Mouse (Mus musculus) MEL (cell line): ENCODE measurements around the gene Zrsr2. TPM values are rescaled to one million over a fixed set of nuclear protein-coding genes. Genes with fewer than 3 reads are reported as not detected.

ENCODE experiments used
- DNase-seq: peaks from one replicate; pipeline ENCODE4 v3.0.0; 2011; ENCODE audit warnings: low read depth, low spot score
- H3K27ac ChIP-seq: 2 replicates; pipeline ENCODE4 v1.5.1; 2012; ENCODE audit warnings: low read depth, mild to moderate bottlenecking, control low read depth, low read length, moderate library complexity; ENCODE audit not compliant: control insufficient read depth
- H3K27me3 ChIP-seq, 2 experiments: fragments of 150-350 bp in 1 of 2; sonication (generic) in 1 of 2; 2 replicates each; pipeline ENCODE4 v1.6.1; 2012; ENCODE audit warnings: low read length in 2 of 2, mild to moderate bottlenecking in 2 of 2, improper control_type of control experiment in 1 of 2, moderate library complexity in 1 of 2; ENCODE audit not compliant: insufficient read depth in 2 of 2, control insufficient read depth in 1 of 2
- H3K36me3 ChIP-seq, 2 experiments: 2 replicates each; pipeline ENCODE4 v1.6.1; 2012 to 2014; ENCODE audit warnings: low read length in 2 of 2, improper control_type of control experiment in 1 of 2, inconsistent platforms in 1 of 2, mild to moderate bottlenecking in 1 of 2; ENCODE audit not compliant: insufficient read depth in 2 of 2, control insufficient read depth in 1 of 2
- H3K4me1 ChIP-seq, 2 experiments: fragments of 150-350 bp in 1 of 2; sonication (generic) in 1 of 2; 2 replicates each; pipeline ENCODE4 v1.6.1; 2012; ENCODE audit warnings: low read length in 2 of 2, improper control_type of control experiment in 1 of 2, mild to moderate bottlenecking in 1 of 2; ENCODE audit not compliant: insufficient read depth in 2 of 2, control insufficient read depth in 1 of 2
- H3K4me3 ChIP-seq, 2 experiments: fragments of 150-350 bp in 1 of 2; sonication (generic) in 1 of 2; 2 replicates each; pipeline ENCODE4 v1.5.1; 2012; ENCODE audit warnings: low read depth in 2 of 2, low read length in 2 of 2, mild to moderate bottlenecking in 2 of 2, moderate library complexity in 2 of 2, control low read depth in 1 of 2, improper control_type of control experiment in 1 of 2; ENCODE audit not compliant: control insufficient read depth in 1 of 2, insufficient read depth in 1 of 2
- H3K79me2 ChIP-seq: 2 replicates; pipeline ENCODE4 v1.6.1; 2012; ENCODE audit warnings: mild to moderate bottlenecking, low read length, moderate library complexity; ENCODE audit not compliant: control insufficient read depth, poor library complexity, insufficient read depth
- H3K9ac ChIP-seq: 2 replicates; pipeline ENCODE4 v1.6.1; 2012; ENCODE audit warnings: low read depth, mild to moderate bottlenecking, control low read depth, low read length, moderate library complexity; ENCODE audit not compliant: control insufficient read depth, poor library complexity, severe bottlenecking
- H3K9me3 ChIP-seq: fragments of 150-350 bp; sonication (generic); replicated peaks from 2 replicates; pipeline ENCODE4 v1.6.1; 2012; ENCODE audit warnings: mild to moderate bottlenecking, low read length, improper control_type of control experiment, moderate library complexity; ENCODE audit not compliant: insufficient read depth
- BHLHE40 ChIP-seq: IDR thresholded peaks from 2 replicates; pipeline ENCODE4 v1.6.1; 2012; ENCODE audit warnings: low read depth, mild to moderate bottlenecking, inconsistent platforms, low read length, improper control_type of control experiment, borderline replicate concordance
- CHD1 ChIP-seq: IDR thresholded peaks from 2 replicates; pipeline ENCODE4 v1.6.1; 2012; ENCODE audit warnings: low read depth, mild to moderate bottlenecking, inconsistent platforms, low read length, improper control_type of control experiment
- CHD2 ChIP-seq: IDR thresholded peaks from 2 replicates; pipeline ENCODE4 v1.6.1; 2011; ENCODE audit warnings: low read length, improper control_type of control experiment
- CTCF ChIP-seq, 3 experiments: IDR thresholded peaks in 2 of 3; conservative IDR thresholded peaks in 1 of 3; 2 replicates each; pipeline ENCODE4 v1.5.1; 2011 to 2012; ENCODE audit warnings: low read length in 3 of 3, low read depth in 2 of 3, mild to moderate bottlenecking in 2 of 3, improper control_type of control experiment in 1 of 3, inconsistent platforms in 1 of 3, mixed read lengths in 1 of 3, moderate library complexity in 1 of 3; ENCODE audit not compliant: control insufficient read depth in 1 of 3, insufficient read depth in 1 of 3, poor library complexity in 1 of 3, severe bottlenecking in 1 of 3
- E2F4 ChIP-seq: IDR thresholded peaks from 2 replicates; pipeline ENCODE4 v1.6.1; 2011; ENCODE audit warnings: low read depth, low read length, improper control_type of control experiment, borderline replicate concordance
- ELF1 ChIP-seq: IDR thresholded peaks from 2 replicates; pipeline ENCODE4 v1.6.1; 2014; ENCODE audit warnings: low read depth, mild to moderate bottlenecking, inconsistent platforms, low read length, improper control_type of control experiment, moderate library complexity
- EP300 ChIP-seq, 2 experiments: IDR thresholded peaks; 2 replicates each; pipeline ENCODE4 v1.6.1; 2011; ENCODE audit warnings: improper control_type of control experiment in 2 of 2, low read length in 2 of 2, low read depth in 1 of 2, mild to moderate bottlenecking in 1 of 2
- ETS1 ChIP-seq: IDR thresholded peaks from 2 replicates; pipeline ENCODE4 v1.6.1; 2012; ENCODE audit warnings: low read depth, mild to moderate bottlenecking, inconsistent platforms, low read length, improper control_type of control experiment, moderate library complexity
- GABPA ChIP-seq: IDR thresholded peaks from 2 replicates; pipeline ENCODE4 v1.6.1; 2012; ENCODE audit warnings: low read depth, mild to moderate bottlenecking, inconsistent platforms, low read length, improper control_type of control experiment, moderate library complexity
- GATA1 ChIP-seq: IDR thresholded peaks from 2 replicates; pipeline ENCODE4 v1.6.1; 2011; ENCODE audit warnings: low read depth, low read length, improper control_type of control experiment
- HCFC1 ChIP-seq: IDR thresholded peaks from 2 replicates; pipeline ENCODE4 v1.6.1; 2012; ENCODE audit warnings: low read depth, mild to moderate bottlenecking, inconsistent platforms, low read length, improper control_type of control experiment, moderate library complexity
- JUND ChIP-seq: IDR thresholded peaks from 2 replicates; pipeline ENCODE4 v1.6.1; 2011; ENCODE audit warnings: low read depth, mild to moderate bottlenecking, improper control_type of control experiment, low read length
- MAFK ChIP-seq: IDR thresholded peaks from 2 replicates; pipeline ENCODE4 v1.6.1; 2011; ENCODE audit warnings: low read depth, mild to moderate bottlenecking, low read length, improper control_type of control experiment, borderline replicate concordance
- MAX ChIP-seq: IDR thresholded peaks from 2 replicates; pipeline ENCODE4 v1.6.1; 2011; ENCODE audit warnings: low read length, improper control_type of control experiment
- MAZ ChIP-seq: IDR thresholded peaks from 2 replicates; pipeline ENCODE4 v1.6.1; 2012; ENCODE audit warnings: low read depth, mild to moderate bottlenecking, inconsistent platforms, low read length, improper control_type of control experiment
- MEF2A ChIP-seq: IDR thresholded peaks from 2 replicates; pipeline ENCODE4 v1.6.1; 2014; ENCODE audit warnings: low read depth, mild to moderate bottlenecking, inconsistent platforms, low read length, improper control_type of control experiment; ENCODE audit not compliant: poor library complexity, insufficient replicate concordance, severe bottlenecking; ENCODE audit errors: extremely low read depth
- MXI1 ChIP-seq: IDR thresholded peaks from 2 replicates; pipeline ENCODE4 v1.6.1; 2011; ENCODE audit warnings: mild to moderate bottlenecking, low read depth, low read length, improper control_type of control experiment
- MYB ChIP-seq: IDR thresholded peaks from 2 replicates; pipeline ENCODE4 v1.6.1; 2011; ENCODE audit warnings: mild to moderate bottlenecking, low read depth, low read length, improper control_type of control experiment
- MYC ChIP-seq: IDR thresholded peaks from 2 replicates; pipeline ENCODE4 v1.6.1; 2011; ENCODE audit warnings: low read depth, mild to moderate bottlenecking, low read length, improper control_type of control experiment, moderate library complexity
- NELFE ChIP-seq: IDR thresholded peaks from 2 replicates; pipeline ENCODE4 v1.6.1; 2011; ENCODE audit warnings: low read depth, low read length, improper control_type of control experiment
- NRF1 ChIP-seq: IDR thresholded peaks from 2 replicates; pipeline ENCODE4 v1.6.1; 2014; ENCODE audit warnings: low read depth, mild to moderate bottlenecking, inconsistent platforms, low read length, improper control_type of control experiment, moderate library complexity; ENCODE audit not compliant: poor library complexity, insufficient read depth, severe bottlenecking
- POLR2A ChIP-seq, 2 experiments: IDR thresholded peaks; 2 replicates each; pipeline ENCODE4 v1.6.1; 2011 to 2012; ENCODE audit warnings: low read length in 2 of 2, mild to moderate bottlenecking in 2 of 2, control low read depth in 1 of 2, improper control_type of control experiment in 1 of 2, low read depth in 1 of 2, moderate library complexity in 1 of 2; ENCODE audit not compliant: control insufficient read depth in 1 of 2, insufficient read depth in 1 of 2, poor library complexity in 1 of 2
- POLR2AphosphoS2 ChIP-seq: IDR thresholded peaks from 2 replicates; pipeline ENCODE4 v1.6.1; 2011; ENCODE audit warnings: low read length, improper control_type of control experiment
- RAD21 ChIP-seq: IDR thresholded peaks from 2 replicates; pipeline ENCODE4 v1.6.1; 2011; ENCODE audit warnings: mild to moderate bottlenecking, low read depth, low read length, improper control_type of control experiment
- RCOR1 ChIP-seq: IDR thresholded peaks from 2 replicates; pipeline ENCODE4 v1.6.1; 2012; ENCODE audit warnings: low read depth, mild to moderate bottlenecking, inconsistent platforms, low read length, improper control_type of control experiment
- SIN3A ChIP-seq: IDR thresholded peaks from 2 replicates; pipeline ENCODE4 v1.6.1; 2012; ENCODE audit warnings: low read length, improper control_type of control experiment, inconsistent platforms
- SMC3 ChIP-seq: IDR thresholded peaks from 2 replicates; pipeline ENCODE4 v1.6.1; 2011; ENCODE audit warnings: low read depth, low read length, improper control_type of control experiment
- TAL1 ChIP-seq: IDR thresholded peaks from 2 replicates; pipeline ENCODE4 v1.6.1; 2012; ENCODE audit warnings: mild to moderate bottlenecking, inconsistent platforms, low read length, moderate library complexity, mixed read lengths
- TBP ChIP-seq: IDR thresholded peaks from 2 replicates; pipeline ENCODE4 v1.8.0; 2011; ENCODE audit warnings: low read depth, low read length, improper control_type of control experiment
- TCF12 ChIP-seq: IDR thresholded peaks from 2 replicates; pipeline ENCODE4 v1.6.1; 2014; ENCODE audit warnings: low read depth, mild to moderate bottlenecking, inconsistent platforms, low read length, improper control_type of control experiment, moderate library complexity
- UBTF ChIP-seq: IDR thresholded peaks from 2 replicates; pipeline ENCODE4 v1.6.1; 2012; ENCODE audit warnings: low read depth, mild to moderate bottlenecking, inconsistent platforms, low read length, improper control_type of control experiment, moderate library complexity, borderline replicate concordance; ENCODE audit not compliant: insufficient read depth
- USF1 ChIP-seq: IDR thresholded peaks from 2 replicates; pipeline ENCODE4 v1.6.1; 2014; ENCODE audit warnings: low read depth, mild to moderate bottlenecking, inconsistent platforms, low read length, improper control_type of control experiment, moderate library complexity
- USF2 ChIP-seq, 2 experiments: IDR thresholded peaks; 2 replicates each; pipeline ENCODE4 v1.6.1; 2011 to 2012; ENCODE audit warnings: improper control_type of control experiment in 2 of 2, low read length in 2 of 2, borderline replicate concordance in 1 of 2, inconsistent platforms in 1 of 2, low read depth in 1 of 2, mild to moderate bottlenecking in 1 of 2; ENCODE audit not compliant: insufficient read depth in 1 of 2
- ZC3H11A ChIP-seq: IDR thresholded peaks from 2 replicates; pipeline ENCODE4 v1.6.1; 2012; ENCODE audit warnings: low read depth, mild to moderate bottlenecking, inconsistent platforms, low read length, improper control_type of control experiment
- ZKSCAN1 ChIP-seq: IDR thresholded peaks from 2 replicates; pipeline ENCODE4 v1.6.1; 2012; ENCODE audit warnings: low read depth, mild to moderate bottlenecking, inconsistent platforms, low read length, improper control_type of control experiment, moderate library complexity
- ZMIZ1 ChIP-seq: IDR thresholded peaks from 2 replicates; pipeline ENCODE4 v1.6.1; 2012; ENCODE audit warnings: low read depth, mild to moderate bottlenecking, inconsistent platforms, low read length, improper control_type of control experiment, moderate library complexity
- ZNF384 ChIP-seq: IDR thresholded peaks from 2 replicates; pipeline ENCODE4 v1.6.1; 2012; ENCODE audit warnings: low read depth, mild to moderate bottlenecking, inconsistent platforms, low read length, improper control_type of control experiment
- polyA plus RNA-seq, 2 experiments: library from polyadenylated mRNA; stranded (reverse) in 1 of 2; unstranded in 1 of 2; fragments of >175 nt in 1 of 2; fragments of >200 nt in 1 of 2; gene quantifications; 2 replicates each; pipeline versions ENCODE4 v1.2.1 to v1.2.4; 2012; ENCODE audit warnings: low replicate concordance in 2 of 2, low read depth in 1 of 2; ENCODE audit not compliant: insufficient read length in 2 of 2, insufficient read depth in 1 of 2, missing spikeins in 1 of 2
- total RNA-seq: library from RNA; depleted of rRNA; stranded (reverse); fragments of 300-350 nt; gene quantifications from 2 replicates; pipeline ENCODE4 v1.2.3, GENCODE M21; 2012

Zrsr2 gene
- total and polyA plus RNA-seq, 3 experiments: 27.5 to 96.4 TPM; not detected in 1

DNA sequence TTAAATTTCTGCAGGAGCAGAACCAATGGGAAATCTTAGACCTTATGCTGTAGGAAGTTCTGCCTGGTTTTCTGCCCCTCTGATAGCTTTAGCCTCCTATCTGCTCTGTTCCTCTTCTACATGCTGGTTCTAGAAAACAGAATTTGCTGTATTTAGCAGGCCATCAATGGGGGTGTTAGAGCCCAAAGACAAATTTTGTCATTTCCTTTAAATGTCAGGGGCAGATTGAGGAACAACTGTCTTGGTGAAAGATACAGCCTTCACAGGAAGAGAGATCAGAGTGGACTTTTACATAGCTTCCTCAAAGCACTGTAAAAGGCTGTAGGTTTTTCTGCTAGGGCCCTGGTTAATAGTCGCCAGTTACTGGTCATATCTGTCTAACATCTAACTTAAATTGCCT, 61.1 kb downstream of the Zrsr2 start:
- Histone ChIP-seq H3K27ac (peak overlapping the region; percentile 49; the same call in 1 of the 2 replicates), H3K4me3 (no peak overlapping the region)
- peak; percentile 77 for DNase-seq
- TF ChIP-seq POLR2AphosphoS2: no peak
- no peak for TF ChIP-seq ZNF384
- no peak for TF ChIP-seq ZC3H11A
- no peak for TF ChIP-seq USF1
- no peak for TF ChIP-seq NELFE
- no peak for TF ChIP-seq MEF2A
- no peak for TF ChIP-seq MAZ
- TF ChIP-seq ETS1: 0 out of 2 replicates have a peak, but pooled peaks have one; percentile 18
- TF ChIP-seq TCF12: 0 out of 2 replicates have a peak, but pooled peaks have one; percentile 9
- no peak for TF ChIP-seq MXI1
- no peak; the same call in 1 of the 2 replicates for TF ChIP-seq SMC3
- no peak for TF ChIP-seq USF2 (IDR thresholded peaks at IDR 0.05; ENCODE audit: borderline replicate concordance in 1 of 2, insufficient read depth in 1 of 2, low read depth in 1 of 2, low read length in 2 of 2)
- no peak for TF ChIP-seq MAX
- TF ChIP-seq SIN3A: peak; percentile 32; the same call in 1 of the 2 replicates
- TF ChIP-seq ZKSCAN1: no peak
- no peak for TF ChIP-seq NRF1
- TF ChIP-seq MAFK: no peak
- TF ChIP-seq MYB: no peak
- no peak for TF ChIP-seq BHLHE40
- TF ChIP-seq CHD1: no peak
- TF ChIP-seq EP300 (IDR thresholded peaks at IDR 0.05; ENCODE audit: low read depth in 1 of 2, low read length in 2 of 2): peak; percentile 22 to 66; a peak in 3 of 4 replicates
- TF ChIP-seq JUND: 0 out of 2 replicates have a peak, but pooled peaks have one; percentile 42
- no peak for TF ChIP-seq POLR2A (IDR thresholded peaks at IDR 0.05; ENCODE audit: control insufficient read depth in 1 of 2, insufficient read depth in 1 of 2, low read depth in 1 of 2, low read length in 2 of 2, poor library complexity in 1 of 2)
- TF ChIP-seq RCOR1: peak; percentile 28; the same call in 1 of the 2 replicates
- TF ChIP-seq CTCF (IDR thresholded peaks at IDR 0.05 in 2 of 3, conservative IDR thresholded peaks at IDR 0.05 in 1 of 3; ENCODE audit: control insufficient read depth in 1 of 3, insufficient read depth in 1 of 3, low read depth in 2 of 3, low read length in 3 of 3, poor library complexity in 1 of 3, severe bottlenecking in 1 of 3): no peak
- TF ChIP-seq UBTF: no peak
- no peak for TF ChIP-seq GABPA
- no peak for TF ChIP-seq MYC
- TF ChIP-seq CHD2: no peak
- TF ChIP-seq ELF1: no peak
- TF ChIP-seq TBP: peak; percentile 82
- no peak for TF ChIP-seq E2F4
- no peak for TF ChIP-seq TAL1
- TF ChIP-seq HCFC1: 0 out of 2 replicates have a peak, but pooled peaks have one; percentile 19
- TF ChIP-seq RAD21: no peak
- peak; percentile 18; the same call in 1 of the 2 replicates for TF ChIP-seq GATA1
- TF ChIP-seq ZMIZ1: no peak

More for the DNA sequence above, 61.1 kb downstream of the Zrsr2 start:
- H3K4me1 ChIP-seq: peaks cover 7 to 21% of the 10 kb centered on the region in 2 experiments
- no peaks in the 10 kb centered on the region for H3K27me3 ChIP-seq
- no peaks in the 10 kb centered on the region for H3K9me3 ChIP-seq
- H3K79me2 ChIP-seq: no peaks in the 10 kb centered on the region
- H3K36me3 ChIP-seq: peaks cover 0 to 22% of the 10 kb centered on the region in 2 experiments; a peak in 2 of 4 replicates
- H3K9ac ChIP-seq: no peak overlapping the region
